Mouse (Mus musculus): ENCODE results near the gene Nsun3.

Gene Nsun3

DNA sequence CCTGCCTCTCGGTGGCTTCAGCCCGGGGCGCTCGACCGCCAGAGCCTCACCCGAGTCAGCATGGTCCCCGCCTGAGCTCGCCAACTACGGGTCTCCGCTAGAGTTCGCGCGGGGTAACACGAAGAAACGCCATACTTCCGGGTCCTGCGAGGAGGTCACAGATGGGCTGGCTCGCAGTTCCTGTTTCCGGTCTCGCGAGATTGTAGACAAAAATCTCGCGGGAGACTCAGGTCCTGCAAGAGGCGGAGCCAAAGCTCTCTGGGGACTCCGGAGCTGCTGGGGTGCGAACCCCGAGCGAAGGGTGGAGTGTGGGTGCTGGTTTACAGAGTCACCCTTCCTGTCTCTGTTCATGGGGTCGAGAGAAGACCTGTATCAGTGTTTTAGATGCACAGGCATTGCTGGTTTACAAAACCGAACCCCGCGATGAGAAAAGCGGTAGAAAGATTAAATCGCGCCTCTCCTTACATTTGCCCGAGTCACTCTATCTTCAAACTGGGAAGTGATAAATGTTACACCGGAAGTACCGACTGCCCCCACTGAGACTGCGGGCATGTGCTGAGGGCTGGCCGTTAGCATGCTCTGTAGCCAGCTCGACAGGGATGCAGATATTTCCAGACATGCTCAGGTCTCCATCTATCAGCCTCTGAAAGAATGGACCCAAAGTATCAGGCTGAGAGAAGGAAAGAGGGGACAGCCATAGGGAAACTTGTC is at the start of gene Nsun3:
Gene Nsun3 (minus strand): TSS at position 198 of the 711 bp plus-strand sequence.
- CTCF ChIA-PET: interaction anchor here (1.1 kb wide), 1 partner anchor 45 kb away, joined by 4 read pairs; no protein-coding TSS in a partner anchor

DNA sequence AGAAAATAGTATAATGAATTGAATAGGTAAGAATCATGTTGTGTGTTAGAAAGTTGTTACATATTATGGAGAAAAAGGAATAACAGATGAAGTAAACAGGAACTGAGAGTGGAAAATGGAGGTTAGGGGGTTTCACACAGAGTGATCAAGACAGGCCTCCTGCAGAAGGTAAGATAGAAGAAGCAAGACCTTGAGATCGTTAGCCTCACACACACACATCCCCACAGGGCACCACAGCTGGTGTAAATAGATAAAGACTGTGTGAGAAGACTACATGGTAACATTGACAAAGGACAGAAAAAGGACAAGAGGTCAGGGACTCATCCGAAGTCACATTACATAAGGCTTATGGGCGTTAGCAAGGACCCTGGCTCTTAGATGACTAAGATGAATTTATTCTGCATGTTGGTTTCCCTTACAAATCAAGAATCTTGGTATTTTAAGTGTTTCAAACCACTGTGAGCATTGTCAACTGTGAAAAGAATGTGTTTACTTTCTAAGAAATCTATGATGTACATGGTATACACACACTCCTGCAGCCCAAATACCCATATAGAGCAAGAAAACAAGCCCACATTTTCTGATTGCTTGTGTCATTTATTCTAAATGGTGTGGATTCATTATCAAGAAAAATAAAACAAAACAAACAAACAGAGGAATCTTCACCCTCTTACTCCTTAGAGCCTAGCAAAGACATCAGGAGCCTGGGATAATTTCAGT is 47.6 kb upstream of the Nsun3 start:
- CTCF ChIA-PET: interaction anchor here (0.6 kb wide), 1 partner anchor 107 kb away, joined by 3 read pairs; no protein-coding TSS in a partner anchor

DNA sequence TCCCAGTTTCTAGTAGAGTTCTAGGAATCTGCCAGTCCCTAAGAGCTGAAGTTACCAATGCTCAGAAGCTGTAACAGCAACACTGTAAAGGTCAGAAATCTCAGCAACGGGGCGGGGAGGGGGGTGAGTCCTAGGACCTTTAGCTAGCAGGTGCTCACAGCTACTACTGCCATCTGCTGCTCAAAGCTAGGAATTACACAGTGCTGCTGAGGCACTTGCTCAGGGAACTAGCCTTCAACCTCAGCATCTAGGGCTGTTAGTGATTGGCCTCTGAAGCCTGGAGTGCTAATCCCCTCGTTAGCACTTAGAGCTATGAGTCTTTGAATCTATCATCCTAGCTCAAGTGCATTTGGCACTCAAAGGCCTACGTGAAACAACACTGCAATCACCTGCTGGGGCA is 45.9 kb upstream of the Nsun3 start:
- CTCF ChIA-PET: interaction anchor here (0.5 to 0.8 kb wide), 3 partner anchors 15 to 50 kb away, joined by 3 to 5 read pairs (median 3); no protein-coding TSS in a partner anchor

DNA sequence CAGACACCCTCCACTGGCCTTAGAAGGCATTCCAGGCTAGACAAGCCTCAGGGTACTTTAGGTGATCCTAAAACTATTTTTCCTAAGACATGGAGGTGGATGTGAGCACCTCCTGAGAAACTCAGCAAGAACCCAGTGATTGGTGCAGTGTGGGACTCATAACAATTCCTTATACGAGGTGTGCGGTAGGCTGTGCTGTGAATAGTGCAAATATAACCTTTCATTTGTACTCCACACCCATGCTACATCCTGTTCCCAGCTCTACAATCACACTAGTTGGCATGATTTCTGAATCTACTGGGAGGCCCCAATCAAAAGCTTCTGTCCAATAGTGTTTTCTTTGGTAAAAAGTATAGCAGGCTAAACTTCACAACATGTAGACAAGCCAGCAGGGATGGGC is 45.4 kb upstream of the Nsun3 start:
- CTCF ChIA-PET: interaction anchor here (0.5 to 1.1 kb wide), 3 partner anchors 26 to 50 kb away, joined by 3 to 5 read pairs (median 4); partner anchors contain the start of gene Nsun3

DNA sequence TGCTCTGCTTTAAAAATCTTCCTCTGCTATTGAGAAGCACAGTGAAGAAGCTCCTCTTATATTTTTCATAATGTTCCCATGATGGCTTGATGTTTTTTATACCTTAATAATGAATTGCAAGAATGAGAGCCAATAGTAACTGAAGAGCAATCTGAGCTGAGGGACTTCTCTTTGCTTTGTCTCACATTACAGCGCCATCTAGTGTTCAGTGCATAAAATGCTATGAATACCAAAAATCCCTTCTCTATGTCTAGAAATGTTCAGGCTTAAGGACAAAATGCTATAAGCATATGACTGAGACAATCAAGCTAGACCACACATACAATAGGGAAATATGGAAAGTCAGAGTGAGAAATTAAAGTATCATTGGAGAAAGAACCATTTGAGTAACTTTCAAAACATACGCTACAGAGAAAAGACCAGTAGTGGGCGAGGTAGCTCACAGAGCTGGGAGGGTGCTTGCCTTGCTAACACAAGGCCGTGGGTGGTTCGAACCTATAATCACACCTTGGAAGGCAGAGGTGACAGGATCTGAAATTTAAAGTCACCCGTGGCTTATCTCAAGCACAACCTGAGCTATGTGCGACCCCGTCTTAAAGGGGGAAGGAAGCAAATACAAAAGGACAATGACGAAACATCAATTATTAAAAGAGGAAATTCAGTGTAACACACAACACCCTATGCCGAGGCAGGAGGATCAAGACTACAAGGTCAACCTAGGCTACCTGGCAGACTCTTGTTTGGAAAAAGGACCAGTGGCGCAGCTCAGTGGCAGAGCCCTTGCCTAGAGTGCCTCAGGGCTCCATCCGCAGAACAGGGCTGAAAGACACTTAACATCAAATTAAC is 39.8 kb upstream of the Nsun3 start:
- CTCF ChIA-PET: interaction anchor here (0.5 kb wide), 1 partner anchor 60 kb away, joined by 4 read pairs; no protein-coding TSS in a partner anchor

DNA sequence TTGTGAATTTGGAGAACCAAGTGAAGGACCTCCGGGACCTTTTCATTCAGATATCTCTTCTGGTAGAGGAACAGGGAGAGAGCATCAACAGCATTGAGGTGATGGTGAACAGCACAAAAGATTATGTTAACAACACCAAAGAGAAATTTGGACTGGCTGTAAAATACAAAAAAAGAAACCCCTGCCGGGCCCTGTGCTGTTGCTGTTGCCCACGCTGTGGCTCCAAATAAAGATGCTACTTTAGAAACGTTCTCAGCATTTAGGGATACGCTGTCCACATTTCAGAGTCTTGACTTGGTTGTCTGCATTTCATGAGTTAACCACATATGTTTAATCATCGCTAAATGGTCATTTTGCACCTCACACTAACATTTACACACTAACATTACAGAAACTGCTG is 35.9 kb upstream of the Nsun3 start:
- CTCF ChIA-PET: no interaction called here

DNA sequence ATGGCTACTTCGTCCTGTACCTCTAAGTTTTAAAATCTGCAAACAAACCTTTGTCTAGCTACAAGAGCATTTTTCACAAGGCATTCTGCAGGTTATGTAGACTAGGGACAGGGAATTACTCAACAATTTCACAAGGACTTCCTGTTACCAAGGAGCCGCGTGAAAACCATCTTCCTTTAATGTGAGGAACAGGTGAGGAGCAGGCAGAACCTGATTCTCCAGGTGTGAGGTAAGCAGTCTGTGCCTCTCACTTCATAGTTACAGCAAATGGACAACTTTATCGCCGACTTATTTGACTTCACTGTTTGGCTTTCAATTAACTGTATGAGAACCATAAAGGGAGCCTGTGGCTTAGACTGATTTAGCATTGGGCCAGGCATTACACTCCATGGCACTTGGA is 27.9 kb upstream of the Nsun3 start, which contains the start of gene Stx19:
Gene Stx19 (plus strand): TSS at position 186 of the 400 bp plus-strand sequence.
- CTCF ChIA-PET: no interaction called here

DNA sequence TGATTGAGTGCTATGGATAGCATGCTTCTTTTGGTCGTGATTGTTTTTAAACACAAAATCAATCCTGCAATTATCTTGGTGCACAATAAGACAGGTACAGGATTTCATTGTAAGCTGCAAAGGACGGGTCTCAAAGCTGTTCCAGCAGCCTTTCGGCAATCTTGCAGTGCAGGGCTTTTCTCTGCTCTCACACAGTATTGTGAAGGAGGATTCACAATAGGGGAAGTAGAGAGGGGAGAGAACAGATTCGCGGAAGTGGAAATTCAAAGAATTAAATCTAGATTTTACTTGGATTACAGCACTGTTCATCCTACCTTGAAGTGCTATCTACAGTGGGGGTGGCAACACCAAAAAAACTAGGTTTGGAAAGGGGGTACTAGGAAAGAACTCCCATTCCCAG is 27.2 kb upstream of the Nsun3 start:
- CTCF ChIA-PET: no interaction called here

DNA sequence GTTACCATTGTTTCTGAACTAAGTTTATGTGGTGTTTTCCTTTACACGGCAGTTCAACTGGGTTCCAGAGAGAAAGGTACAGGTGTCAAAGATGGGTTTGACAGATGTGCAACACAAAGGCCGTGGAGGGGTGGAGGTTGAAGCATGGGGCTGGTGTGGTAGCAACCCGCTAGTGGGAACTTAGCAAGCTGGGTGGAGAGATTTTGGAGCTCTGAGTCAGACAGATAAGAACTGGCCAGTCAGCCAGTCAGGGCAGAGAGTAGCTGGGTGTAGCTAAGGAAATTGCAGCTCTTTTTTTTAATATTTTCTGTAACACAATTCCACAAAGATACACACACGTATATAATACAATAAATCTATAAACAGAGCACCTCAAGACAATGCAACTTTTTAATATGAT is 24.2 kb upstream of the Nsun3 start:
- CTCF ChIA-PET: no interaction called here

DNA sequence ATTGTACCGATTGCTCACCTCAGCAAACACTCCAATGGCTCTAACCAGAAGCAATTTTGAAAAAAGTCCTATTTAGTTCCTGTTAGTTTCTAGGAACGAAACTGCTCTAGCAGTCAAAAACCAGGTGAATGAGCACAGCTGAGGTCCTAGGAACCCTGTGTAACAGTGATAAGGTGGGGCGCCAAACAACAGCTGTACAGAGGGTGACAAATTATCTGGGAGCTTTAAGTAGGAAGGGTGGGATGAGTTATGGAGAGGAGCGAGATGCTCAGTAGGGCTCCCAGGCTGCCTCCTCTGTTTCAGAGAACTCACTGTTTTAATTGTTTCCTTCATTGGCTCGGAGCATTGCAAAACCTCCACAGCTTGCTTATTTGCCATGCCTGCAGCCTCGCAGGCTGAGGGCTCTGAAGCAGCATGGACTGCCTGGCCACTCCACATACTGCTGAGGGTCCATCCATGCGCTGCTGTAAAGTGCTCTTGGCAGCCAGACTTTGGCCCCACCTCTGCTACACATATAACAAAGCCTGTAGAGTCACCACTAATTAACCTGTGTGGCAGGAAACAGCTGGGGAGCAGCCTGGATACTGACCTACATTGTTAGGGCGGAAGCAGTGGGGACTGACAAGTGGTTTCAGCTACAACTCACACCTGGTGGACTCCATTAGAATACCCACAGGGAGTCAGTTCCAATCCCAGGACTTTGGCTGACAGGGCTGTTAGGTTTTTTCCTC is 20.8 kb upstream of the Nsun3 start:
- CTCF ChIA-PET: no interaction called here

DNA sequence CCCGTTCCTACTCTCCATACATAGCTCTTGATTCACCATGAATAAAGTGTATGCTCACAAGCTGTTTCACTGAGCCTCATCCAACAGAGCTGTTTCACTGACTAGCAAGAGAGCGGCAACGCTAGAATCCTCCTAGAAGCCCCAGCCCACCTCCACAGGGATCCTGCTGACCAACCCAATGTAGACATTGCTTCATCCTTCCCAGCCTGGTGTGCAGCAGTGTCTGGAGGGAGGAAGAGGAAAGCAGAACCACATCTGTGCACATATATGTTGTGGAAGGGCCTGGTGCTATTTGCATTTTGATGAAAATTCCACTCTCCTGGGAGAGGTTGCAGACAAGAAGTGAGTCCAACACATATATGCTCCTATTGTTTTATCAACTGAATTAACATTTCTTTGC is 18.0 kb upstream of the Nsun3 start:
- CTCF ChIA-PET: no interaction called here

DNA sequence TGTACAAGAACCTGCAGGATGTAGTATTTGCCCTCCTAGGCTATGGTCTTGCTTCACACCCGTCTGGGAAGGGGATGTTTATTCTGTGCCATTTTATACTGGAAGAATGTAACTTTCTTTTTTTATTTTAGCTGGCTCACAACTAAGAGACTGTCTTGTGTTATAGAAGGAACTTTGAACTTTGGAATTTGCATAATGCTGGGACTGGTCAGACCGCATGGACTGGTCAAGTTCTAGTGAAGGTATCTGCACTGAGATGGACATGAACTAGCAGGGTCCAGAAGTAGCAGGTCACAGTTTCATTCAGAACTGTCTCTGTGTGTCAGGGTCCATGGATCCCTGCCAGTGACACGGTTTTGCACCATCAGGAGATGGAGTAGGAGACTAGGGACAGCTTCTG is 13.2 kb upstream of the Nsun3 start:
- CTCF ChIA-PET: no interaction called here

DNA sequence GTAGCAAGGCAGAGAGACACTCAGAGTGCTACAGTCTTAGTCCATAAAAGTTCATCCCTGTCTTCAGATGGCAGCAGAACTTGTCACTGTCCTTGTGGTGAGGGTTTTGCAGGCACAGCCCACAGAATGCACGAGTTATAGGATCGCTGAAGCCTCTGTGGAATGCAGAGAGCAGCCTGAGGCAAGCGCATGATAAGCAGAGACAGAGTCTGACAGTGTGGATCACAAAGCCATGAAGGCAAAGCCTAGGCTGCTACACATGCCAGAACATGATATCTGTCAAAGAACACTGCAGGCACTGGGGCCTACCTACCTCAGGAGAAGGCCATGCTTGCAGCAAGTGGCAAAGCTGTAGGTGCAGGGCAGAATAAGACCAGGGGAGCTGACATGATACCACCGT is 12.8 kb upstream of the Nsun3 start:
- CTCF ChIA-PET: no interaction called here

DNA sequence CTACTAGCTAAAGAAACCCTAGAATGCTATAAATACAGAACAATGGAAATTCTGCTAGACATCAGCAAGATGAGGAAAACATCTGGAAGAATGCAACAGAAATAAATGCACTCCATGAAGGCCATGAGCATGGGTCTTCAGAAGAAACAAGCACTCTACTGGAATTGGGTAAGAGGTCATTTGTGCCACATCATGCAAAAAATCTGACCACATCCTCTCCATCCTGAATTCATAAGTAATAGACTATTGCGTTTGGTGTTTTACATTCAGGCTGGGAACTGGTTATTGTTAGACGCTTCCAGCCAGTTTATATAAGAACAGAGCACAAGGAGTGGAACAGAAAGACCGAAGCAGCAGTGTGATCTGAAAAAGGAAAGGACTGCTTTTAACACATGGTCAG is 12.2 kb upstream of the Nsun3 start:
- CTCF ChIA-PET: no interaction called here

DNA sequence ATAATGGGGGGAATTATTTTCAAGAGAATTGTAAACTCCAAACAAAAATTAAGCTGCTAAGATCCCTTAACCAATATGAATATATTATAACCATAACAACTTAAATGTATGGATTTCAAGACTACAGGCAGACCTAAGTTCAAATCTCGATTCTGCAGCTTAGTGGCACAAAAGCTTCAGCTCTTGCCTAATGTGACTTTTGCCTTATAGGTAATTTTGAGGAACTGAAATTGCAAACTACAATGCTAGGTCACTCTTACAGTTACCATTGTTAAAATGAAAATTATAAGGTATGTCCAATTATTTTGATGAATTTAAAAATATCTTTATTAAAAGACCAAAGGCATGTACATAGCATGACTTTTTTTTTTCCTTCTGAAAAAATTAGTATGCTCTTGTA is 10.0 kb upstream of the Nsun3 start:
- CTCF ChIA-PET: interaction anchor here (0.6 kb wide), 1 partner anchor 27 kb away, joined by 4 read pairs; no protein-coding TSS in a partner anchor

DNA sequence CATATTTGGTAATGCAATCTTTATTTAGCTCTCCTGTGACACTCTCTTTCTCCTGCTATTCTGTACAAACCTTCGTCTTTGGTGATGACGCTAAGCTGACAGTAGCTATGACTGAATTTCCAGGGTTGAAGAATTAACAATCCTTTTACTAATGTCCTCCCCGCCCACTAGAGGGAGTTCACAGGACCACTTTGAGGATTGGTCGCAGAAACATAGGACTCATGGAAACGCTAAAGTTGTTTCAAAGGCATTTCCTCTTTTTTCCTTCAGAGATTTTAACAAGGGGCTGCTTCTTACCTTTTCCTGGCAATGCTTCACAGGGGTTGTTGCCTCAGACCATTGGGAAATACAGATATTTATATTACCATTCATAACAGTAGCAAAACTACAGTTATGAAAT is 4.4 kb downstream of the Nsun3 start:
- CTCF ChIA-PET: interaction anchor here (0.6 kb wide), 1 partner anchor 50 kb away, joined by 5 read pairs; no protein-coding TSS in a partner anchor

DNA sequence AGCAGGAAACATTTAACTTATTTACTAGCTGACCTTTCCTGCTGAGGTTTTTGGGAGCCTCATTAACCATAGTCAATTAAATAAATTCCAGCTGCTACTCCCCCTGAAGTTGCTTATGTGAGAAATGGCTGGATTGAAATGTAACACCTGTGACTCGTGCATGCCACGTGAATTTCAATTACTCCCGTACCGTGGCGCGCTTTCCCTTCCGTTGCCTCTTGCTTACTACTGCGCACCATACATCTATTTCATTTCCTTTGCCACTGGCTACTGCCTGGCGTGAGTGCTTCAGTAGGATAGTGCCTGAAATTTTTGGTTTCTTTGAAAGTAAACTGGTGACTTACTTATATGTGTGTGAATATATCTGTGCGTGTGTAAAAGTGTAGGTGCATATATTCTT is 8.3 kb downstream of the Nsun3 start:
- CTCF ChIA-PET: no interaction called here

DNA sequence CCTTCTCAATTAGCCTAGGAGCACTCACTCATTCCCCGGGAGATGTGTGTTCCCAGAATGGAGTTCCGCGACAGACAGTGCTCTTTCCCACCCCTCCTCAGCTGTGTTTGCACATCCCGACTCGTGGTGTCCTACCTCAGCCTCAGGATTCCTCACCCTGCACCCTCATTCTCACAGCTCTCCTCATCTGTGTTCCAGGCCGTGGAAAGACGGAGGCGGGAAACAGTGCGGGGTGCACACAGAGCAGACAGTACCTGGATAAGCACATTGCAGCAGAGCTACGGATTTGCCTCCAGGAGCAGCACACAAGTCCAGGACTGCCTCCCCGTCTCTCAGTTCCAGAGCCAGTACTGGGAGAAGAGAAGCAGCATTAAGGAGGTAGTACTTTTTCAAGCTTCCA is 10.6 kb downstream of the Nsun3 start:
- CTCF ChIA-PET: no interaction called here

DNA sequence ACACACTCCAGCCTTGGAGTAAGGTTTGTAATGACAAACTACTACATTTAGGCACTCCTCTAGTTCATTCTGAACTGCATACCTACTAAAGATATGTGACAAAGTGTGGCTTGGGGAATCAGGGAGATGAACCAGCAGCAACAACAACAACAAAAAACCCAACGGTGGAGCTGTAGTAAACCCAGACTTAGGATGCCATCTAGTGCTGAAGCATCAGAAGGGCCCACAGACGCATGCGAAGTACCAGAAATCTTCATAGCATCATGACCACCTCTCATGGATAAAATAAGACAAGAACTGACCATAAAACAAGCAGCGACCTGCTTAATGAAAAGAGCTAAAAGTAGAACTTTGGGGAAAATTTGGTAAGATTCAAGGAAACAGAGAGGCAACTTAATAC is 13.2 kb downstream of the Nsun3 start:
- CTCF ChIA-PET: no interaction called here

DNA sequence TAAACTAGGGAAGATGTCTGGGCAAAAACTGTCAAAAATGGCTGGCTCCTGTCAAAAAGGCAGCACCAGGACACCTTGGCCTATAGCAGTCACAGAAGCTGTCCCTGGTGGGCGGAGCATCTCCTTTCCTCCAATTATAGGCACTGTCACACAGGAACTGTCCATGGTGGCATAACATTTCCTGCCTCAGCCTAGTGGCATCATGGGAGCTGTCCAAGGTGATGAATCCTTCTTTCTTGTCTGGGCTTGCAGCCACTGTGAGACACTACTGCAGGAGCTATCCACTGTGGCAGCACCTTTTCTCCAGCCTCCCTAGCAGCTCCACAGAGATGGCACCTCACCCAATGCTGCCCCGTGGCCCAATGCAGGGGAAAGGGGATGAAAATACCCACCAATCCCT is 28.3 kb downstream of the Nsun3 start:
- CTCF ChIA-PET: no interaction called here

DNA sequence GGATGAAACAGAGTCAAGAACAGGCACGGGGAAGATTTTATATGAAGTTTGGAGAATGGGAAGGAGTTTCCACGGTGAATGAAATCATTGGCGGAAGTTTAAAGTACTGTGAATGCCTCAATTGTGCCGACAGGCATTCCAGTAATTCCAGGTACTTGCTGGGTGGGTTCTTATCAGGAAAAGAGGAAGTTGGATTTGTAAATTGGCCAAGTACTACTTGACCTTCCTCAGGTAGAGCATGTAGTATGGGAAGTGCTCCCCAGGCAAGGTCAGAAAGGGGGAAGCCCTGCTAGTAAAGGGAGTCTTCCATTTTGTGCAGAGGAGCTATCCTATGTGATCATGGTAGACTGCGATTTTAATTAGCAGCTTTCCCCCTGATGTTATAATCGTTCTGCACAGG is 31.3 kb downstream of the Nsun3 start:
- CTCF ChIA-PET: no interaction called here

Measured in spleen, embryonic (tissue).